Mouse (Mus musculus) megakaryocyte progenitor cell, adult 5-6 weeks (primary cell): ENCODE results near the gene Slc10a7. TPM values are rescaled to one million over a fixed set of nuclear protein-coding genes. Genes with fewer than 3 reads are reported as not detected.
A peak's percentile ranks its signal among the peaks of the same experiment; 100 is the strongest.

Experiments used
- ATAC-seq: replicated peaks from 2 replicates; pipeline ENCODE4 v1.8.0; 2016; ENCODE audit warnings: mild to moderate bottlenecking, moderate TSS enrichment, inconsistent platforms; ENCODE audit not compliant: poor library complexity
- total RNA-seq, 2 experiments: library from RNA; stranded (forward) in 1 of 2; stranded (reverse) in 1 of 2; fragments of 157-497, 149-512 nt in 1 of 2; fragments of 200-1000 nt in 1 of 2; gene quantifications; 2 replicates each; pipeline versions ENCODE4 v1.2.3 to v1.2.4; 2015 to 2017

Slc10a7 gene
- total RNA-seq, 2 experiments from 2014 or later, result 19.9 to 28.4 TPM

GRCm38 (mm10) chr8:78659617-78660187, 150.6 kb downstream of the Slc10a7 start:
- no peak for ATAC-seq

GRCm38 (mm10) chr8:78664306-78664940, 155.3 kb downstream of the Slc10a7 start:
- ATAC-seq, result no peak

GRCm38 (mm10) chr8:78667399-78667798, 158.3 kb downstream of the Slc10a7 start:
- no peak for ATAC-seq

- no peak for ATAC-seq
These were observed 159.1 kb downstream of the Slc10a7 start for GRCm38 (mm10) chr8:78668206-78668605.

- ATAC-seq, result no peak
These were observed 161.1 kb downstream of the Slc10a7 start for GRCm38 (mm10) chr8:78670241-78670640.

GRCm38 (mm10) chr8:78678541-78679219, 169.5 kb downstream of the Slc10a7 start:
- no peak for ATAC-seq

- ATAC-seq, result no peak
These were observed 181.6 kb downstream of the Slc10a7 start for GRCm38 (mm10) chr8:78690795-78691194.

- no peak for ATAC-seq
These were observed 189.2 kb downstream of the Slc10a7 start for GRCm38 (mm10) chr8:78698331-78698741.

- no peak for ATAC-seq
These were observed 194.1 kb downstream of the Slc10a7 start for GRCm38 (mm10) chr8:78703068-78703820.

GRCm38 (mm10) chr8:78705980-78706379, 196.8 kb downstream of the Slc10a7 start:
- no peak for ATAC-seq

- no peak for ATAC-seq
These were observed 200.9 kb downstream of the Slc10a7 start for GRCm38 (mm10) chr8:78709948-78710644.

- peak; percentile 99 for ATAC-seq
These were observed 201.8 kb downstream of the Slc10a7 start for GRCm38 (mm10) chr8:78710961-78711360.

GRCm38 (mm10) chr8:78714880-78715279, 205.7 kb downstream of the Slc10a7 start:
- no peak for ATAC-seq

- no peak for ATAC-seq
These were observed 207.4 kb downstream of the Slc10a7 start for GRCm38 (mm10) chr8:78716546-78716945.

GRCm38 (mm10) chr8:78717191-78717590, 208.0 kb downstream of the Slc10a7 start:
- ATAC-seq, result peak; percentile 89

- no peak for ATAC-seq
These were observed 210.3 kb downstream of the Slc10a7 start for GRCm38 (mm10) chr8:78719279-78720040.

- ATAC-seq, result no peak
These were observed 210.9 kb downstream of the Slc10a7 start for GRCm38 (mm10) chr8:78720041-78720414.

GRCm38 (mm10) chr8:78721576-78721975, 212.4 kb downstream of the Slc10a7 start:
- ATAC-seq, result no peak

GRCm38 (mm10) chr8:78722201-78722600, 213.1 kb downstream of the Slc10a7 start:
- no peak for ATAC-seq

- no peak for ATAC-seq
These were observed 215.7 kb downstream of the Slc10a7 start for GRCm38 (mm10) chr8:78724832-78725231.
